Mouse (Mus musculus): ENCODE measurements around the gene Gcn1l1.

DNA sequence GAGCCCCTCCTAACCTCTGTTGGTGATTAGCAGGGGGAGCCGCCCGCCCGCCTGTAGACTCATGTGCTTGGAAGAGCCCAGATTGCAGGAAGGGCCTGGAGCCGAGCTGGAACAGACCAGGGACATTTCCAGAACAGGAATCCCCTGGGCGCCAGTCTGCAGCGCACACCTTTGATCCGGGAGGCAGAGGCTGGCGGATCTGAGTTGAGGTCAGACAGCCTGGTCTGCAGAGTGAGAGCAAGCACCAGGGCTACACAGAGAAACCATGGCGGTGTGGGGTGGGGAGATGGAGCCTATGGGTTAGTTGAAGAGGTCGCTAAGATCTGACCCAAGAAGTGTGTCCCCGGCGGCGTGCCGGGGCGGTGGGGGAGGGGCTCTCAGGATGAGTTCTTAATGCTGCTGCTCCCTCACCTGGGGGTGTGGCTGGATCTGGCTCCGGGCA lies 30.7 kb upstream of the Gcn1l1 start:
- TF ChIP-seq POLR2A (IDR thresholded peaks at IDR 0.05; ENCODE audit: control insufficient read depth, low read depth, low read length) (no peak), CTCF (IDR thresholded peaks at IDR 0.05; ENCODE audit: control insufficient read depth, insufficient read depth, insufficient replicate concordance, low read depth, low read length) (no peak)

Data from testis, adult 2 months (tissue).